Mouse (Mus musculus): ENCODE results near the gene Narf. TPM values are rescaled to one million over a fixed set of nuclear protein-coding genes. Genes with fewer than 3 reads are reported as not detected.
A peak's percentile ranks its signal among the peaks of the same experiment; 100 is the strongest.

Narf gene
- polyA plus RNA-seq, 1 experiment from 2014 or later: 99.1 TPM

- Histone ChIP-seq H3K9ac (replicated peaks) (no peak overlapping the region), H3K27me3 (replicated peaks) (no peaks in the 10 kb centered on the region), H3K4me1 (peaks cover 43% of the 10 kb centered on the region), H3K36me3 (peaks cover 35% of the 10 kb centered on the region), H3K9me3 (replicated peaks) (no peaks in the 10 kb centered on the region), H3K4me2 (no peak overlapping the region; the same call in 1 of the 2 replicates), H3K27ac (replicated peaks) (no peak overlapping the region), H3K4me3 (replicated peaks) (no peak overlapping the region)
- 92% methylated on average over 2 of the region's 2 CpGs for WGBS
- ATAC-seq (ENCODE audit: low FRiP score): no peak
Observed at GRCm38 (mm10) chr11:121239669-121240068, 2.6 kb downstream of the Narf start.

GRCm38 (mm10) chr11:121250196-121250595, 13.1 kb downstream of the Narf start:
- Histone ChIP-seq H3K27ac (replicated peaks) (no peak overlapping the region), H3K4me3 (replicated peaks) (no peak overlapping the region), H3K9ac (replicated peaks) (no peak overlapping the region), H3K4me1 (no peaks in the 10 kb centered on the region), H3K9me3 (replicated peaks) (no peaks in the 10 kb centered on the region), H3K4me2 (no peak overlapping the region), H3K36me3 (peaks cover 96% of the 10 kb centered on the region), H3K27me3 (replicated peaks) (no peaks in the 10 kb centered on the region)
- 94% methylated on average over 8 of the region's 8 CpGs for WGBS
- no peak for ATAC-seq (ENCODE audit: low FRiP score)

GRCm38 (mm10) chr11:121259160-121260100, 22.4 kb downstream of the Narf start, which contains the start of gene Foxk2:
Foxk2 (plus strand) TSS chr11:121259990.
- Histone ChIP-seq H3K4me3 (replicated peaks) (peak within 1 kb of the TSS; percentile 98), H3K9ac (replicated peaks) (peak within 1 kb of the TSS; percentile 97), H3K27me3 (replicated peaks) (no peaks in the 10 kb centered on the region), H3K9me3 (replicated peaks) (no peaks in the 10 kb centered on the region), H3K27ac (replicated peaks) (peak within 1 kb of the TSS; percentile 96), H3K36me3 (peaks cover 35% of the 10 kb centered on the region), H3K4me1 (peaks cover 43% of the 10 kb centered on the region), H3K4me2 (peak within 1 kb of the TSS; percentile 80)
- under 1% methylated on average over 88 of the region's 91 CpGs for WGBS
- peak; percentile 98 for ATAC-seq (ENCODE audit: low FRiP score)

- Histone ChIP-seq H3K36me3 (peaks cover 28% of the 10 kb centered on the region), H3K27me3 (replicated peaks) (no peaks in the 10 kb centered on the region), H3K9me3 (replicated peaks) (no peaks in the 10 kb centered on the region), H3K4me1 (peaks cover 43% of the 10 kb centered on the region), H3K27ac (replicated peaks) (peak overlapping the region; percentile 96), H3K9ac (replicated peaks) (peak overlapping the region; percentile 97), H3K4me3 (replicated peaks) (peak overlapping the region; percentile 98), H3K4me2 (peak overlapping the region; percentile 80)
- ATAC-seq (ENCODE audit: low FRiP score): peak; percentile 15; the same call in 1 of the 2 replicates
- under 1% methylated on average over 55 of the region's 60 CpGs for WGBS
Observed at GRCm38 (mm10) chr11:121260211-121260906, 23.3 kb downstream of the Narf start.

- Histone ChIP-seq H3K4me1 (peaks cover 43% of the 10 kb centered on the region), H3K9me3 (replicated peaks) (no peaks in the 10 kb centered on the region), H3K36me3 (peaks cover 21% of the 10 kb centered on the region), H3K27me3 (replicated peaks) (no peaks in the 10 kb centered on the region), H3K9ac (replicated peaks) (peak overlapping the region; percentile 97), H3K27ac (replicated peaks) (0 out of 2 replicates have a peak overlapping the region, but pooled peaks have one; percentile 96), H3K4me2 (peak overlapping the region; percentile 80), H3K4me3 (replicated peaks) (peak overlapping the region; percentile 98)
- 49% methylated on average over 2 of the region's 2 CpGs for WGBS
- ATAC-seq (ENCODE audit: low FRiP score): no peak
Observed at GRCm38 (mm10) chr11:121261074-121261473, 24.0 kb downstream of the Narf start.

DNA sequence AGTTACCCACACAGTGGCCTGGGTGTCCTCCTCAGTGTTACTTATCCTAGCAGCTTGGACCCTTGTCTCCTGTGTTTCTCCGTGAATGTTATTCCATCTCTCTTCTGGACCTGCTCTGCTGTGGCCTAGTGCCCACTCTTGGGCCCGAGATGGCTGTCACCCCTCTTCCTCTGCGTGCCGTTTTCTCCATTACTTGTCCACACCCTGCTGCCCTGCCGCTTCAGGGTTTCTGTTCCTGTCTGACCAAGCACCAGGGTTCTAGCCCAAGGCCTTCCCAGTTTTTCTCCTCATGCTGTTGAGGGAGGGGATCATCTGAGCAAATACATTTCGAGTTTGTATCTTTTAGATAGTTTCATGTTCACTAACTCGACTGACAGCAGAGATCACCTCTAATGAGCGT, 40.5 kb downstream of the Narf start:
- Histone ChIP-seq H3K36me3 (no peaks in the 10 kb centered on the region), H3K4me2 (no peak overlapping the region), H3K27me3 (replicated peaks) (no peaks in the 10 kb centered on the region), H3K9ac (replicated peaks) (no peak overlapping the region), H3K9me3 (replicated peaks) (no peaks in the 10 kb centered on the region), H3K4me1 (peaks cover 9% of the 10 kb centered on the region; the same call in 1 of the 2 replicates), H3K4me3 (replicated peaks) (no peak overlapping the region), H3K27ac (replicated peaks) (no peak overlapping the region)
- no peak for ATAC-seq (ENCODE audit: low FRiP score)
- 95% methylated on average over 8 of the region's 8 CpGs for WGBS

- H3K4me1 ChIP-seq: peaks cover 11% of the 10 kb centered on the region; the same call in 1 of the 2 replicates
- no peaks in the 10 kb centered on the region for H3K9me3 ChIP-seq (replicated peaks)
- no peaks in the 10 kb centered on the region for H3K36me3 ChIP-seq
- no peak overlapping the region for H3K4me3 ChIP-seq (replicated peaks)
- WGBS: 88% methylated on average over 3 of the region's 3 CpGs
- ATAC-seq (ENCODE audit: low FRiP score): no peak
- H3K4me2 ChIP-seq: no peak overlapping the region
- H3K9ac ChIP-seq (replicated peaks): no peak overlapping the region
- H3K27me3 ChIP-seq (replicated peaks): no peaks in the 10 kb centered on the region
- H3K27ac ChIP-seq (replicated peaks): no peak overlapping the region
Observed at GRCm38 (mm10) chr11:121278011-121278410, 41.0 kb downstream of the Narf start.

GRCm38 (mm10) chr11:121282911-121283310, 45.9 kb downstream of the Narf start:
- peaks cover 8% of the 10 kb centered on the region; the same call in 1 of the 2 replicates for H3K4me1 ChIP-seq
- no peaks in the 10 kb centered on the region for H3K9me3 ChIP-seq (replicated peaks)
- no peak overlapping the region for H3K4me2 ChIP-seq
- no peaks in the 10 kb centered on the region for H3K27me3 ChIP-seq (replicated peaks)
- 91% methylated on average over 6 of the region's 6 CpGs for WGBS
- peaks cover 21% of the 10 kb centered on the region for H3K36me3 ChIP-seq
- no peak overlapping the region for H3K9ac ChIP-seq (replicated peaks)
- H3K27ac ChIP-seq (replicated peaks): no peak overlapping the region; the same call in 1 of the 2 replicates
- no peak overlapping the region for H3K4me3 ChIP-seq (replicated peaks)
- ATAC-seq (ENCODE audit: low FRiP score): no peak

- no peak for ATAC-seq (ENCODE audit: low FRiP score)
- Histone ChIP-seq H3K27me3 (replicated peaks) (no peaks in the 10 kb centered on the region), H3K9me3 (replicated peaks) (no peaks in the 10 kb centered on the region), H3K4me2 (no peak overlapping the region), H3K4me3 (replicated peaks) (no peak overlapping the region), H3K27ac (replicated peaks) (no peak overlapping the region), H3K36me3 (peaks cover 78% of the 10 kb centered on the region), H3K9ac (replicated peaks) (no peak overlapping the region), H3K4me1 (no peaks in the 10 kb centered on the region)
- WGBS: 93% methylated on average over 3 of the region's 3 CpGs
Observed at GRCm38 (mm10) chr11:121289859-121290258, 52.8 kb downstream of the Narf start.

DNA sequence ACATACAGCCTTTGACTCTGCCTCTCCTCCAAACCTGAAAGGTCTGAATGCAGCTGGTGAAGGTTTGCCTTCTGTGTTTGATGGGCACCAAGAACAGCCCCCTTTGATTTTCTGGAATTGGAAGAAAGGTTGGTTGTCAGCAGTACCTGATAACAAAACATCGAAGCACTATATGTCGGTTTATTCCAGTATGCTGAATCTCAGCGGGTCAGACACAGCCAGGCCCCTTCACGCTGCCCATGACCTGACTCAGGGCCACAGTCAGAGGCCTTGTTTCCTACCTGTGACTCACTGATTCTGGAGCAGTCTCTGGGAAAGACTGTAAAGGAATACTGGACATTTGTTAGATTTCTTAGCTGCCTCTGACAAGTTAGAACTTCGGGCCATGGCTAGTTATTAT, 57.7 kb downstream of the Narf start:
- H3K4me3 ChIP-seq (replicated peaks): no peak overlapping the region
- H3K27me3 ChIP-seq (replicated peaks): no peaks in the 10 kb centered on the region
- H3K4me2 ChIP-seq: no peak overlapping the region
- peaks cover 71% of the 10 kb centered on the region for H3K36me3 ChIP-seq
- H3K9me3 ChIP-seq (replicated peaks): no peaks in the 10 kb centered on the region
- ATAC-seq (ENCODE audit: low FRiP score): no peak
- no peak overlapping the region for H3K9ac ChIP-seq (replicated peaks)
- H3K27ac ChIP-seq (replicated peaks): no peak overlapping the region
- 97% methylated on average over 5 of the region's 5 CpGs for whole genome bisulfite sequencing
- H3K4me1 ChIP-seq: no peaks in the 10 kb centered on the region

DNA sequence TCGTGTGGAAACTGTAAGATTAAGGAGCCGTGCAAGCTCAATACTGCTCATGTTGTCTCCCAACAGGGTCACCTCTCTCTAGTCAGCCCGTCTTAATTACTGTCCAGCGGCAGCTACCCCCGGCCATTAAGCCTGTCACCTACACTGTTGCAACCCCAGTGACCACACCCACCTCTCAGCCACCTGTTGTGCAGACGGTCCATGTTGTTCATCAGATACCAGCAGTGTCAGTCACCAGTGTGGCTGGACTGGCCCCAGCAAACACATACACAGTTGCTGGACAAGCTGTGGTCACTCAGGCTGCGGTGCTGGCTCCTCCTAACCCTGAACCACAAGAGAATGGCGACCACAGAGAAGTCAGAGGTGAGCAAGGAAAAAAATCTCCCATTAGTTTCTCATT, 61.4 kb downstream of the Narf start:
- ATAC-seq (ENCODE audit: low FRiP score): no peak
- Histone ChIP-seq H3K9me3 (replicated peaks) (no peaks in the 10 kb centered on the region), H3K36me3 (peaks cover 74% of the 10 kb centered on the region), H3K4me1 (no peaks in the 10 kb centered on the region), H3K9ac (replicated peaks) (no peak overlapping the region), H3K27me3 (replicated peaks) (no peaks in the 10 kb centered on the region), H3K4me2 (no peak overlapping the region), H3K27ac (replicated peaks) (no peak overlapping the region), H3K4me3 (replicated peaks) (no peak overlapping the region)
- WGBS: 94% methylated on average over 8 of the region's 8 CpGs

Measured in neural tube, embryonic 15.5 days (tissue).